Mouse (Mus musculus): ENCODE measurements around the gene Tmigd1. TPM values are rescaled to one million over a fixed set of nuclear protein-coding genes. Genes with fewer than 3 reads are reported as not detected.

Tmigd1 gene
- polyA plus RNA-seq, 1 experiment from 2014 or later = 0.13 TPM

- Histone ChIP-seq H3K4me2 (peak overlapping the region; percentile 80), H3K4me3 (ENCODE audit: low read depth, low read length) (peak overlapping the region; percentile 86), H3K27me3 (ENCODE audit: insufficient read depth, low read length) (no peaks in the 10 kb centered on the region), H3K9me3 (ENCODE audit: low read depth, low read length) (no peaks in the 10 kb centered on the region), H3K27ac (ENCODE audit: low read depth) (peak overlapping the region; percentile 96), H3K36me3 (ENCODE audit: insufficient read depth) (peaks cover 14% of the 10 kb centered on the region), H3K9ac (peak overlapping the region; percentile 89), H3K4me1 (ENCODE audit: insufficient read depth) (no peaks in the 10 kb centered on the region)
- no peak for DNase-seq
- no peak for ATAC-seq (ENCODE audit: insufficient read depth)
- no peak for TF ChIP-seq CTCF (IDR thresholded peaks at IDR 0.05; ENCODE audit: low read depth)
- WGBS = 62% methylated on average over 6 of the region's 6 CpGs
These were observed 42.9 kb downstream of the Tmigd1 start for GRCm38 (mm10) chr11:76944839-76945238.

- Histone ChIP-seq H3K27ac (ENCODE audit: low read depth) (peak overlapping the region; percentile 96), H3K9ac (peak overlapping the region; percentile 89), H3K27me3 (ENCODE audit: insufficient read depth, low read length) (no peaks in the 10 kb centered on the region), H3K4me1 (ENCODE audit: insufficient read depth) (no peaks in the 10 kb centered on the region), H3K4me2 (peak overlapping the region; percentile 80), H3K4me3 (ENCODE audit: low read depth, low read length) (peak overlapping the region; percentile 86), H3K9me3 (ENCODE audit: low read depth, low read length) (no peaks in the 10 kb centered on the region), H3K36me3 (ENCODE audit: insufficient read depth) (peaks cover 14% of the 10 kb centered on the region)
- peak; percentile 98 for DNase-seq
- WGBS = under 1% methylated on average over 58 of the region's 58 CpGs
- TF ChIP-seq CTCF (IDR thresholded peaks at IDR 0.05; ENCODE audit: low read depth) = no peak
- peak; percentile 96 for ATAC-seq (ENCODE audit: insufficient read depth)
These were observed 43.6 kb downstream of the Tmigd1 start for GRCm38 (mm10) chr11:76945386-76946202.

GRCm38 (mm10) chr11:76946203-76946585 lies 44.2 kb downstream of the Tmigd1 start:
- peak overlapping the region; percentile 80 for H3K4me2 ChIP-seq

GRCm38 (mm10) chr11:76953536-76953935 lies 51.6 kb downstream of the Tmigd1 start:
- Histone ChIP-seq H3K9ac (no peak overlapping the region), H3K9me3 (ENCODE audit: low read depth, low read length) (no peaks in the 10 kb centered on the region), H3K4me3 (ENCODE audit: low read depth, low read length) (no peak overlapping the region), H3K4me1 (ENCODE audit: insufficient read depth) (no peaks in the 10 kb centered on the region), H3K36me3 (ENCODE audit: insufficient read depth) (peaks cover 83% of the 10 kb centered on the region), H3K27ac (ENCODE audit: low read depth) (no peak overlapping the region; the same call in 1 of the 2 replicates), H3K27me3 (ENCODE audit: insufficient read depth, low read length) (no peaks in the 10 kb centered on the region), H3K4me2 (no peak overlapping the region)
- ATAC-seq (ENCODE audit: insufficient read depth) (no peak), DNase-seq (no peak)
- no peak for TF ChIP-seq CTCF (IDR thresholded peaks at IDR 0.05; ENCODE audit: low read depth)
- WGBS = 80% methylated on average over 2 of the region's 2 CpGs

More at GRCm38 (mm10) chr11:76946203-76946585, 44.2 kb downstream of the Tmigd1 start:
- Histone ChIP-seq H3K9ac (peak overlapping the region; percentile 89), H3K4me1 (ENCODE audit: insufficient read depth) (no peaks in the 10 kb centered on the region), H3K27ac (ENCODE audit: low read depth) (no peak overlapping the region), H3K36me3 (ENCODE audit: insufficient read depth) (peaks cover 19% of the 10 kb centered on the region), H3K9me3 (ENCODE audit: low read depth, low read length) (no peaks in the 10 kb centered on the region), H3K4me3 (ENCODE audit: low read depth, low read length) (peak overlapping the region; percentile 86), H3K27me3 (ENCODE audit: insufficient read depth, low read length) (no peaks in the 10 kb centered on the region)
- DNase-seq (peak; percentile 38), ATAC-seq (ENCODE audit: insufficient read depth) (no peak)
- TF ChIP-seq CTCF (IDR thresholded peaks at IDR 0.05; ENCODE audit: low read depth) = no peak
- WGBS = 1% methylated on average over 8 of the region's 8 CpGs

GRCm38 (mm10) chr11:76965703-76966102 lies 63.7 kb downstream of the Tmigd1 start:
- H3K27ac ChIP-seq (ENCODE audit: low read depth) = no peak overlapping the region
- ATAC-seq (ENCODE audit: insufficient read depth) (no peak), DNase-seq (no peak)
- no peak overlapping the region for H3K9ac ChIP-seq
- no peaks in the 10 kb centered on the region for H3K27me3 ChIP-seq (ENCODE audit: insufficient read depth, low read length)
- H3K4me3 ChIP-seq (ENCODE audit: low read depth, low read length) = no peak overlapping the region
- H3K4me1 ChIP-seq (ENCODE audit: insufficient read depth) = no peaks in the 10 kb centered on the region
- peaks cover 82% of the 10 kb centered on the region for H3K36me3 ChIP-seq (ENCODE audit: insufficient read depth)
- H3K9me3 ChIP-seq (ENCODE audit: low read depth, low read length) = no peaks in the 10 kb centered on the region
- H3K4me2 ChIP-seq = no peak overlapping the region
- WGBS = 95% methylated on average over 3 of the region's 3 CpGs
- TF ChIP-seq CTCF (IDR thresholded peaks at IDR 0.05; ENCODE audit: low read depth) = no peak

Other genes starting within 250 kb of the Tmigd1 start
- gene Bhlha9, start 229.7 kb upstream of the Tmigd1 start, polyA plus RNA-seq (2014; fragmentation: Nextera tagmentation; extraction: Ambion mirVana) = not detected in 2 replicates
- 0.07 and 0.16 TPM in 2 replicates for gene Trarg1, start 222.4 kb upstream of the Tmigd1 start, polyA plus RNA-seq (2014; fragmentation: Nextera tagmentation; extraction: Ambion mirVana)
- 35.3 and 38.7 TPM in 2 replicates for gene Gosr1, start 138.6 kb upstream of the Tmigd1 start, polyA plus RNA-seq (2014; fragmentation: Nextera tagmentation; extraction: Ambion mirVana)
- 33.4 and 37.6 TPM in 2 replicates for gene Cpd, start 55.1 kb upstream of the Tmigd1 start, polyA plus RNA-seq (2014; fragmentation: Nextera tagmentation; extraction: Ambion mirVana)
- gene Blmh, start 22.6 kb downstream of the Tmigd1 start, polyA plus RNA-seq (2014; fragmentation: Nextera tagmentation; extraction: Ambion mirVana) = 155 and 160 TPM in 2 replicates
- 1.7 and 1.8 TPM in 2 replicates for gene Slc6a4, start 96.4 kb downstream of the Tmigd1 start, polyA plus RNA-seq (2014; fragmentation: Nextera tagmentation; extraction: Ambion mirVana)
- 58.2 and 65.8 TPM in 2 replicates for gene Nsrp1, start 176.3 kb downstream of the Tmigd1 start, polyA plus RNA-seq (2014; fragmentation: Nextera tagmentation; extraction: Ambion mirVana)